Mouse (Mus musculus): ENCODE data around the gene Sephs2.

DNA sequence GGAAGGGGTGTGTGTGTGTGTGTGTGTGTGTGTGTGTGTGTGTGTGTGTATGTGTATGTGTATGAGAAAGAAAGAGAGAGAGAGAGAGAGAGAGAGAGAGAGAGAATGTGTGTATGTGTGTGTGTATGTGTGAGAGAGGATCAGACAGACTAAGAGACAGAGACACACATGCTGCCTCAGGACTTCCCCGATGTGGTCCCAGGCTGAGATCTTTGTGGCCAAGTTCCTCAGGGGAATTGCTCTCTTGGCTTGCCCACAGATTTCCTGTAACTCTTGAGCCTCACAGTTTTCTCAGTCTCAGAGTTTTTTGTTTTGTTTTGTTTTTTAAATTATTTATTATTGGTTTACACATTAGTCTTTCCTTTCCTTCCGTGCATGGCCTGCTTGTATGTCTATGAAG is 15.5 kb upstream of the Sephs2 start:
- TF ChIP-seq CTCF (IDR thresholded peaks at IDR 0.05; ENCODE audit: low read depth) (no peak), EP300 (IDR thresholded peaks at IDR 0.05; ENCODE audit: low read depth) (no peak)

Measured in liver, postnatal 0 days (tissue).